Mouse (Mus musculus): ENCODE measurements around the gene Exoc8. TPM values are rescaled to one million over a fixed set of nuclear protein-coding genes. Genes with fewer than 3 reads are reported as not detected.

Gene Exoc8
- polyA plus RNA-seq (2012; rRNA removed; ENCODE audit: low replicate concordance), result 4.6 and 4.9 TPM in 2 replicates

GRCm38 (mm10) chr8:124897386-124898250 lies at the start of gene Exoc8, which contains the start of gene Sprtn:
Gene Exoc8 (minus strand): TSS chr8:124897705.
Gene Sprtn (plus strand): TSS chr8:124897886.

GRCm38 (mm10) chr8:124862321-124863162 lies 35.0 kb downstream of the Exoc8 start, which contains the start of the genes Gnpat and 2810004N23Rik:
Gene Gnpat (plus strand): TSS chr8:124863033.
Gene 2810004N23Rik (minus strand): TSS chr8:124863120.

Other genes starting within 250 kb of the Exoc8 start
- gene 2310022B05Rik, start 234.3 kb downstream of the Exoc8 start, polyA plus RNA-seq (2012; rRNA removed; ENCODE audit: low replicate concordance), result 17.5 and 26.0 TPM in 2 replicates
- gene Ttc13, start 175.7 kb downstream of the Exoc8 start, polyA plus RNA-seq (2012; rRNA removed; ENCODE audit: low replicate concordance), result 9.7 and 10.0 TPM in 2 replicates
- 4.6 and 5.8 TPM in 2 replicates for gene Arv1, start 175.6 kb downstream of the Exoc8 start, polyA plus RNA-seq (2012; rRNA removed; ENCODE audit: low replicate concordance)
- 1.0 and 1.4 TPM in 2 replicates for gene Fam89a, start 145.9 kb downstream of the Exoc8 start, polyA plus RNA-seq (2012; rRNA removed; ENCODE audit: low replicate concordance)
- gene Trim67, start 104.6 kb downstream of the Exoc8 start, polyA plus RNA-seq (2012; rRNA removed; ENCODE audit: low replicate concordance), result 0.09 and 0.12 TPM in 2 replicates
- gene Gnpat, start 34.7 kb downstream of the Exoc8 start, polyA plus RNA-seq (2012; rRNA removed; ENCODE audit: low replicate concordance), result 13.4 and 19.7 TPM in 2 replicates
- gene 2810004N23Rik, start 34.6 kb downstream of the Exoc8 start, polyA plus RNA-seq (2012; rRNA removed; ENCODE audit: low replicate concordance), result 4.2 and 5.1 TPM in 2 replicates
- 3.5 and 4.3 TPM in 2 replicates for gene Sprtn, start 181 bp upstream of the Exoc8 start, polyA plus RNA-seq (2012; rRNA removed; ENCODE audit: low replicate concordance)
- gene Egln1, start 51.6 kb upstream of the Exoc8 start, polyA plus RNA-seq (2012; rRNA removed; ENCODE audit: low replicate concordance), result 10.5 and 13.7 TPM in 2 replicates
- gene Tsnax, start 115.3 kb upstream of the Exoc8 start, polyA plus RNA-seq (2012; rRNA removed; ENCODE audit: low replicate concordance), result 9.8 and 10.8 TPM in 2 replicates
- gene Disc1, start 156.5 kb upstream of the Exoc8 start, polyA plus RNA-seq (2012; rRNA removed; ENCODE audit: low replicate concordance), result 0.11 and 0.12 TPM in 2 replicates